Mouse (Mus musculus): ENCODE data around the gene Gm20877. TPM values are rescaled to one million over a fixed set of nuclear protein-coding genes. Genes with fewer than 3 reads are reported as not detected.
"Not testable (repeated sequence)": the region's sequence is repeated elsewhere in the genome, so short reads cannot be mapped to it uniquely, and the experiment has no call there.

Gm20877 gene
- total RNA-seq (2014; rRNA removed; ENCODE audit: low replicate concordance) (not detected in 2 replicates), polyA plus RNA-seq (2015; fragmentation: Nextera tagmentation; extraction: Ambion mirVana) (not detected in 2 replicates)

- H3K27me3 ChIP-seq (ENCODE audit: control insufficient read depth, insufficient read depth, low read length); H3K27ac ChIP-seq (ENCODE audit: low read depth); H3K36me3 ChIP-seq (replicated peaks; ENCODE audit: control insufficient read depth, insufficient read depth, low read length); H3K9me3 ChIP-seq (replicated peaks; ENCODE audit: control insufficient read depth, low read length); H3K4me3 ChIP-seq (ENCODE audit: low read depth, low read length); DNase-seq (ENCODE audit: low spot score); ATAC-seq (ENCODE audit: insufficient read depth, low read depth); H3K4me2 ChIP-seq (ENCODE audit: low read depth, low read length); H3K9ac ChIP-seq (replicated peaks; ENCODE audit: low read depth, low read length); H3K4me1 ChIP-seq (ENCODE audit: control insufficient read depth, insufficient read depth): not testable (repeated sequence)
- no CpG with 5 or more reads among the region's 3 CpGs for WGBS
Measured at GRCm38 (mm10) chrY:17093573-17093972, at the start of gene Gm20877. TSS of gene Gm20877 (plus strand) at chrY:17093873.
